Mouse (Mus musculus) 3T3-L1 (cell line): ENCODE results near the gene Aldh3b2.
A peak's percentile ranks its signal among the peaks of the same experiment; 100 is the strongest.

ENCODE experiments used
- DNase-seq: peaks from one replicate; pipeline ENCODE4 v3.0.0-alpha.2; 2015; ENCODE audit warnings: low read depth, low spot score

Aldh3b2 gene

DNA sequence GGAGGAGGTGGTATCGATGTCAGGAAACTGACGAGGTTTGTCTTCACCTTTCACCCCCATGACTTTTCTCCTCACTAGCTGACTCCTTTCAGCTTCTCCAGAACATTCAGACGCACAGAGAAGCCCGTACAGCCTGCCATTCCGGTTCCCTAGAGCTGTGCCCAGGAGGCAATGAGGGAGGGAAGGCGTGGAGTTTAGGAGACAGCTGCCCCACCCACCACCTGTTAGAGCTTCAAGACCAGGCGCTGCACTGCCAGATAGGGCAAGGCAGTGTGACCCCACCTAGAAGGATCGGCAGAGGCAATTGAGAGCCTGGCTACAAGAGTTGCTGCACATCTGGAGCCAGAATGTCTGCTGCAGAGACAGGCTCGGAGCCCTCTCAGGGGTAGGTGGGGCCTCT lies at the start of gene Aldh3b2:
TSS of gene Aldh3b2 (plus strand) at position 100 of the 400 bp plus-strand sequence.
- no peak for DNase-seq

DNA sequence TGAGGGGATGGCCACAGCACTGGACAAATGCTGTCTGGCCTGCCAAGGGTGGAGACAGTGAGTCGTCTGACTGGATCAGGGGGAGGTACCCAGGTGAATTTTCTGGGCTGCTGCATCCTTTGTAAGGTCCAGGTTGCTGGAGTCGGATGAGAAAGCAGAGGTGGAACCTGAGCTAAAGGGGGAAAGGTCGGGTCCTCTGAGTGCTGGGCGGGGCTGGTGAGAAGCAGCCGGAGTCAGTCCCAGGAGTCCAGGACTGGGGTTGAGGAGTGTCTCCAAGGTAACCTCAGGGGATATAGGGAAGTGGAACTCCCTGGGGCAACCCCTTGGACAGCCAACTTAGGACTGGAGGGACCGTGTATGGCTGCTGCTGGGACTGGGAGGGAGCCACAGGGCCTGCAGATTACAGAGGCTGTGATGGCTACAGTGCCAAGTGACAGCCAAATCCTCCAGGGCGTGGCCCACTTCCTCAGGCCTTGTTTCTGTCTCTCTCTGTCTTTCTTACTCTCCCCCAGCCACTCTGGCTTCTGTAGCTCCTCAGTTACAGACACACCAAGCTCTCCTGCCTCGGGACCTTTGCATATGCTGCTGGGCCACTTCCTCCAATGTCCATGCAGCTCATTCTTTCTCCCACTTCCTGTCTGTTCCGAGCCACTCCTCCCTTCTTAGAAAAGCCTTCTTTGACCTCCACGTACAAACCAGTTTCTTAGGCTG lies 49.3 kb upstream of the Aldh3b2 start:
- peak; percentile 66 for DNase-seq

DNA sequence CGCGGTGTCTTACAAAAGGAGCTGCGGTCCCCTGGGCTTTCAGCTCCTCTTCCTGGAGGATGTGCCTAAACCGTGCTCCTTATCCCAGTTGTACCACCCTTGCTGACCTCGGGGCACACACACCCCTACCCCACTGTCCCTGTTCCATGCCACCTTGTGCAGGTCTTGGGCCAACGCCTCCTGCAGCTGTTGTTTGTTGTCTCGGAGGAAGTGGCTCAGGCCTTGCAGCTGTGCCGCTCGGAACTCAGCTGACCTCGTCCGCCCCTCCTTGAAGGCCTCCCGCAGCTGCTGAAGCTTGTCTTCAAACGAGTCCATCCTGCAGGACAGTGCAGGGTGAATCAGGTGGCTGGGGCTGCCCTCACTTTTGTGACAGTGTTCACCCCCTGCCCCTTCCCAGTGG lies 48.5 kb upstream of the Aldh3b2 start:
- DNase-seq, result no peak

DNA sequence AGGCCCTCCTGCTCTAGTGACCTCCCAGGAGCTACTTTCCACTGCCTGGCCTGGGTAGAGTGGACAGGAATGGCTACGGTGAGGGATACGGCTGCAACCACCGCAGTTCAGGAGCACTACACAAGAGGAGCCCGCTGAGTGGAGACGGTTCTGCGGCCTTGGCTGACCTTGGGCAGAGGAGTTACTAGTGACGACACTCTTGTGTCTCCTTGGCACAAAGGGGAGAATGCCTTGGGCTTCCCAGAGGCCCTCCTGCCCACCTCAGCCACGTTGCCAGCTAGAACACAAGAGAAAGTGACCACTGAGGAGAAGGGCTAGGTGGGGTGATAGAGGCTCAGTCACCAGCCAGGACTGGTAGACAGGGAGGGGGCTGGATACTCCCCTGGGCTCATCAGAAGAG lies 47.9 kb upstream of the Aldh3b2 start:
- DNase-seq, result no peak

DNA sequence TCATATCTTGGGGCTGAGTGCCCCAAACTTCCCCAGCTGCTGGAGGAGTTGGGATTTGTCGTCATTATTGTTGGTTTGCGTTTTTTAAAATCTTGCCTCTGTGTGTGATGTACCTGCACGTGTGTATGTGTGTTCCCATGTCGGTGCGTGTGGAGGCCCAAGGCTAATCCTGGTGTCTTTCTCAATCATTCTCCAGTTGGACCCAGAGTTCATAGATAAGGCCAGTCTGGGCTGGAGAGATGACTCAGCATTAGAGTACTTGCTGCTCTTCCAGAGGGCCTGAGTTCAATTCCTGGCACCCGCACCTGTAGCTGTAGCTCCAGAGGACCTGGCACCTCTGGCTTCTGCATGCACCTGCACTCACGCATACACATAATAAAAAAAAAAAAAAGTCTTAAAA lies 47.3 kb upstream of the Aldh3b2 start:
- no peak for DNase-seq

DNA sequence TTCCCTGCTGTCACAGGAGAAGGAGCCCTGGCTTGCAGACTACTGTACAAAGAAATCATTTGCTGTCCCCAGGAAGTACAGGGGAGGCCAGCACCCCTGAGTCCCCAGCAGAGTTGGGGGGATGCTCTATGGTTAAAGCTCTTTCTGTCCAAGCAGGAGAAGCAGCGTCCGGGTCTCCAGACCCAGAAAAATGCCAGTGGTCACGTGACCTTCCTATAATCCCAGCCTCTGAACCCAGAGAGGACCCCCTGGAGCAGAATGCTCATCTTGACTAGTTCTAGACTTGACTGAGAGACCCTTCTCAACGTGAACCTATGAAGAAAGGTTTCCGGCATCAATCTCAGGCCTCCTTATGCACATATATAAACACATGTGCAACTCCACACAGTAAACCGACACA lies 46.3 kb upstream of the Aldh3b2 start:
- no peak for DNase-seq

DNA sequence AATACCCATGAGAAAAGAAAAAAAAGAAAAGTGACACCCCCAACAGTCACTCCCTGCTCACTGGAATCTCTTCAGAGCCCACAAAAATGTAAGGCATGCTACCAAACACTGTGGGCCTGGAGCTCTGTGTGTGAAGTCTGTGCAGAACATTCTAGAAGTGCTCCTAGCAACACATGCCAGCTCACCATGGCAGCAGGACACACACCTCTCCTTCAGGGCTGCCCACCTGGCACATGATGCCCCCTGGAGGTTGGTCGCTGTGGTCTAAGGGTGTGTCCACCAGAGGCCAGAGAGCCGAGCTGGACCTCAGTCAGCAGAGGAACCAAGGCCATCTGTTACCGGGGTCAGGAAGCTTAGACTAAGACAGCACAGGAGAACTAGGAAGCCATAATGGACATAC lies 45.8 kb upstream of the Aldh3b2 start:
- DNase-seq, result peak; percentile 94

DNA sequence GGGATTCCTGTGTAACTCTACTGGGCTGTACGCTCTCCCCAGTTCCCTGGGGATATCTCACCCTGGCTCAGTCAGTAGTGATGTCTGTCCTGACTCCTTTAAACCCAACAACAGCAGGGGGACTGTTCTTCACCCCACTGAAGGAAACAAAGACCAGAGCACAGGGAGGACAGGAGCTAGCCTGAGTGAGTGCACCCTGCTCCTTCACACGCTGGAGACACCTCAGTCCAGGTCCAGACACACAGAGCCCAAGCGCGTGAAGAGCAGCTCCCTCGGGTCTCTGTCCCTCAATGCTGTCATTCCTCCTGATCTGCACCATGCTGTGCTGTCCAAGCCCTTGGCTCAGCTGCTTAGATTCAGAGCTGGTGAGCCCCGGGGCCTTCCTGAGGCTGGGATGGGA lies 45.4 kb upstream of the Aldh3b2 start:
- no peak for DNase-seq

DNA sequence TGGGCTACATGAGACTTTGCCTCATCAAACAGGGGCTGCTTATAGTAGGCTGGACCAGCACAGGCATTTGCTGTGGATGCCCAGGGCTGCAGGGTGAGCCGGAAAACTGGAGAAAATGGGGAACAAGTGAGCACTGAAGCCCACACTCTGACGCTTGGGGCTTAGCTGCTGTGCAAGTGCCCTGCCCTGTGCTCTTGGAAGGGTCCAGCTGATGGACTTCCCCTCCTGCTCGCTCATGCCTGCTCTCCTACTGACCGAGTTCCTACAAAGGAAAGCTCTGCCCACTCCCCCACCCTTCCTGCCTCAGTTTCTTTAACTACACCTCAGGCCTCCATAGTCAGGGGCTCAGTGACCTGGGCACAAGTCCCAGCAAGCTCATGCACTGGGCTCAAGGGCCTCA lies 44.1 kb upstream of the Aldh3b2 start:
- DNase-seq, result no peak

DNA sequence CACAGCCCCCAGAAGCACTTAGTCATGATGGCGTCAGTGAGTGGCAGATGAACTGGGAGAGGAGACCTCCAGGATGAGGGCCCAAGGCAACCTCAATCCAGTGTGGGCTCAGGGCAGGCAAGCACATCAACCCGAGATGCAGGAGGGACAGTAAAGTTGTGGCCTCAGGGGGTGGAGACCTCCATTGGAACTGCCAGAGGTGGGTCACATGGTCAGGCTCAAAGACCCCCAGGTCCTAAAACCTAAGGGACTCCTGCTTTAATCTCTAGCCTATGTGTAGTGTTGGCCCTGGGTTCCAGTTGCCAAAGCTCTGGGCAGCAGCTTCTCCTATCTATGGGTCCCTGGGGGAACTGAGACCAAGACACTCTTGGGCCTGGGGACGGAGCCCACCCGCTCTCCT lies 43.3 kb upstream of the Aldh3b2 start:
- DNase-seq, result no peak

DNA sequence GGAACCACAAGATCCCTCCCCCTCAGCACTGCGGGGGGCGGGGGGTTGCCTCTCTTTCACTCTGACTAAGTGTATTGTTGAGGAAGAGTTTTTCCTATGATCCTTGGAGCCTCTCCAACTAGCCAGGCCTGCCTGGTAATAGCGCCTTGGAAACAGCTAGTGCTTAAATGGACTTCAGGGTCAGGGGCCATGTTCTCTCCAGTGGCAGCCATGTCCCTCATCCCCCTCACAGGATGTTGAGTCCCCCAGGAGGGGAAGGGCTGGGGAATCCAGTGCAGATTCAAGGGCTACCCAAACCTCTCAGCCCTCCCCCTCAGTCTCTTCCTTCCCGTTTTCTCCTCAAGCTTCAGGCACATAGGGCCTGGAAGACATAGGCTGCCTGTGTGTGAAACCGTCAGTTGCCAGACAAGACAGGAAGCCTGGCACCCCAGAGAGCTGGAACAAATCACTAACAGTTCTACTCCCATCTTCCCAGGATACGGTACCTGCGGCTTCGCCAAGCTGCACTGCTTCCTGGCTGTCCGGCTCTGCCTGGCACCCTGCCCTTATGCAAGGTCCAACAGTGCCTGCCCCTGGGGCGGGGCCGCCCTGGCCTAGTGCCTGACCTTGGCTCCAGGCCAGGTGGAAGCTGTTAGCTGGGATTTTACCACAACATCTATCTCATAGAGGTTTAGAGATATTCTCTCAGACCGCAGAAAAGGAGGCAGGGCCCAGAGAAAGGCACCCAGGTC lies 42.8 kb upstream of the Aldh3b2 start, which contains the start of gene Aldh3b1:
TSS of gene Aldh3b1 (minus strand) at position 598 of the 731 bp plus-strand sequence.
- DNase-seq, result peak; percentile 89

DNA sequence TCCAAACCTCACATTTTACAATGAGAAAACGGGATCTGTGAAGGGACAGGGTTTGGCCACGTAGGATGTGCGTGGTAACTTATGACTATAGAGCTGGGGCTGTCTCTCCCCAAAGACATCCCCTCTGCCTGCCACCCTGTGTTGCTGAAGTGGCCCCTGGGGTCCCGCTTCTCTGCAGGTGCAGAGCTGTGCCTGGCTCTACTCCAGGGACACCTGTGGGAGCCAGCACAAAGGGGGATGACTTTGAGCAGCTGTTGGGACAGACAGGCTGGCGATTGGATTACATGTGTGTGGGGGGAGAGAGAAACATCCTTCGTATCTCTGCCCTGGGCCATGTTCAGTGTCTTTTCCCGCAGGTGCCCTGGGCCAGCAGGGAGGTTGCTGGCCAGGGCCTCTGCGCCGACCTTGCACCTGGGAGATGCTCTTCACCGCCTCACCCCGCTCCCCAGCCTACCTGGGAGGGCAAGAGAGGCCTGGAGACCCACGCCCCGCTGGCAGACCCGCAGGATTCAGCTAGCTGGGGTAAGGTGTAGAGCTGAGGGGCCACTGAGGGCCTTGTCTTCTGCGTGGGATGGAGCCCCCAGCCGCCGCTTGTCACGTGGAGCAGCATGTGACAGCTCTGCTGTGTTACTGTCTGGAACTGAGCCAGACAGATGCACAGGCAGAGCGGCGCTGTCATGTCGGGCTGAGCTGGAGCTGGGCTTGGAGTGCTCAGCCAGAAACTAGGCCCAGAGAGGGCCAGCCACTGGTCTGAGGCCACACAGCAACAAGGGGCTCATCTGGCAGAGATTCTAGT lies 41.7 kb upstream of the Aldh3b2 start:
- no peak for DNase-seq

DNA sequence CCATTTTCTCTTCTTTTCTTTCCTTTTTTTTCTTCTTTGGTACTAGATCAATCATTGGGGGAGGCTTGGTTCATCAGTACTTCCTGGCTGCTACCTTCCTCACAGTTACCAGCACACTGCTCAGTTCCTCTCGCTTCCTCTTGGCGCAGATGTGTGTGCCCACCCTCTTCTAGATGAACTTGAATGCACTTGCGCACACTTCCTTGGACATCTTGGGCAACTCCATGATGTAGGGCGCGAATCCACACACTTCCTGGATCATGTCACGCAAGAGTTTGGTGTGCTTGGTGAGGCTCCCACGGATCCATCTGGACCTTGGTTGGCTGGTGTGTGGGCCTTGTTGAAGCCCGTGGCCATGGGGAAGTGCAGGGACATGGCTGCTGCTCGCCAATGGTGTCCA lies 40.4 kb upstream of the Aldh3b2 start:
- DNase-seq, result no peak

DNA sequence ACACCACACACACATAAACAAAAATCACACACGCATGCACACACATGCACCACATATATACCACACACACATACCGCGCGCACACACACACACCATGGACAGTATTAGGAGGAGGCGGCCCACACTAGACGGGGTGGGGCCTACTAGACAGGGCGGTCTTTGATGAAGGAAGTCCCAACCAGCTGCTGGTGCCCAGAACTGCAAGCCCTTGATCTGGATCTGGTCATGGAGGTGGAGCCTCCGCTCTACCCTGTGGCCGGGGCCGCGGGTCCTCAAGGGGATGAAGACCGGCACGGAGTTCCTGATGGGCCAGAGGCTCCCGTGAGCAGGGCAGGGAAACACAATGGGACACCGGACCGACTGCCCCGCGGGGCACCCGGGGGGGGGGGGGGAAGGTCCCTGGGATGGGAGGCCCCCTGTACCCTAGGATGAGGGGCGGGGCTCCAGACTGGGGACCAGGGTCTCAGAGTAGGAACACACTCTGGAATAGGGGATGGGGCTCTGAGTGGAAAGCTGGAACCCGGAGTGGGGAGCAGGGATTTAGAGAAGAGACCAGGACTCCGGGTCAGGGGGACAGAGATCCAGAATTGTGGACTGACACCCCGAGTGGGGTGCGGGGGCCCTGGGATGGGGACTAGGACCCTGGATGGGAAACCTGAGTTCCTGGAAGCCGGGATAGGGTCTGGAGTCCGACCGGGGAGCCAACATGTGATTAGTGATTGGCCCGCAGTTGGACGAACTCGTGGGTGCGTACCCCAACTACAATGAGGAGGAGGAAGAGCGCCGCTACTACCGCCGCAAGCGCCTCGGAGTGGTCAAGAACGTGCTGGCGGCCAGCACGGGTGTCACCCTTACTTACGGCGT lies 36.9 kb upstream of the Aldh3b2 start, which contains the start of gene Unc93b1:
TSS of gene Unc93b1 (plus strand) at position 155 of the 864 bp plus-strand sequence.
- peak; percentile 72 for DNase-seq

DNA sequence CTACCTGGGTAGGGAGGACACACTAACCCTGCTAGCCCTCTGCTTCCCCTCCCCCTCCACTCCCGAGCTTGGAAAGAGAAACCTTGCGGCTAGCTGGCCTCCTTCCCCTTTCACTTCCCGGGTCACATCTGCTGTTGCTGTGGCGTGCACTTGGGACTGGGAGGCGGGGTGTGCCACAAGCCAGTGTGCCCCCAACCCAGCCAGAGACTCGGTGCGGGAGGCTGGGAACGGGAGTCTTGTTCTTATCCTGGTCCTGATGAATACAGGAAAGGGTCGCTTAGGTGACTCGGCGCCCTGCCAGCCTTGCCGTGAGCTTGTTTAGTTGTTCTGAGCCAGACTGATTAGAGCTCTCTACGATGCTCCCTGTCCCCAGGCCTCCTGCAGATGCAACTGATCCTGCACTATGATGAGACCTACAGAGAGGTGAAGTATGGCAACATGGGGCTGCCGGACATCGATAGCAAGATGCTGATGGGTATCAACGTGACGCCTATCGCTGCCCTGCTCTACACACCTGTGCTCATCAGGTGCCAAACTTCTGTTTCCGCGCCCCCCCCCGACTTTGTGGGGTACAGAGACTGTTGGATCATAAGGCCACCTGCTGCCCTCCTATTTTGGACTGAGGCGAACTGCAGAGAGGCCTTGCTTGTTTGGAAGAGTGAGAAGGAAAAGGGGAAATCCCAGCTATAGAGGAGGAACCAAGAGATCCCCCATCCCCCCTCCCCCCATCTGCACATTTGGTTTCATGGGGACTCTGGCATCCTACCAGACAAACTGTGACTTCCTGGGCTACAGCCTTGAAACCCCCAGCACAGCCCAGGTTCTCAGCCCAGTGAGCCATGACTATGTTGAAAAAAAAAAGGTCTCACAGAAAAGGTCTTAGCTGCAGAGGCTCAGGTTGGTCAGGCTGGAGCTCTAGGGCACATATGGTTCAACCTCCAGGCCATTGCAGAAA lies 36.0 kb upstream of the Aldh3b2 start:
- no peak for DNase-seq

DNA sequence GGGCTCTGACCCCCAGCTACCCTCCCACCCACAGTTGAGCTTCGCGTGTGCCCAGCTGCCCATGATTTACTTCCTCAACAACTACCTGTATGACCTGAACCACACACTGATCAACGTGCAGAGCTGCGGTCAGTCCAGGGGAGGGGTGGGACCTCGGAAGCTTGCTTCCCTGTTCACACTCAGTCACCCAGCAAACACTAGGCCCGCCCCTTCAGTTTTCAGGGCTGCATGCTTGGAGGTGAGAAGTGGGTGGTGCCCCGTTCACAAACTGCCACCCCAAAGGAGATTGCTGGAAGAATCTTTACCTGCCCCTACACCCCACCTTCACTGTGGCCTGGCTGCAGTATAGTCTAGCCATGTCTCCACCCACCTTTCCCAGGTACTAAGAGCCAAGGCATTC lies 29.8 kb upstream of the Aldh3b2 start:
- DNase-seq, result no peak

DNA sequence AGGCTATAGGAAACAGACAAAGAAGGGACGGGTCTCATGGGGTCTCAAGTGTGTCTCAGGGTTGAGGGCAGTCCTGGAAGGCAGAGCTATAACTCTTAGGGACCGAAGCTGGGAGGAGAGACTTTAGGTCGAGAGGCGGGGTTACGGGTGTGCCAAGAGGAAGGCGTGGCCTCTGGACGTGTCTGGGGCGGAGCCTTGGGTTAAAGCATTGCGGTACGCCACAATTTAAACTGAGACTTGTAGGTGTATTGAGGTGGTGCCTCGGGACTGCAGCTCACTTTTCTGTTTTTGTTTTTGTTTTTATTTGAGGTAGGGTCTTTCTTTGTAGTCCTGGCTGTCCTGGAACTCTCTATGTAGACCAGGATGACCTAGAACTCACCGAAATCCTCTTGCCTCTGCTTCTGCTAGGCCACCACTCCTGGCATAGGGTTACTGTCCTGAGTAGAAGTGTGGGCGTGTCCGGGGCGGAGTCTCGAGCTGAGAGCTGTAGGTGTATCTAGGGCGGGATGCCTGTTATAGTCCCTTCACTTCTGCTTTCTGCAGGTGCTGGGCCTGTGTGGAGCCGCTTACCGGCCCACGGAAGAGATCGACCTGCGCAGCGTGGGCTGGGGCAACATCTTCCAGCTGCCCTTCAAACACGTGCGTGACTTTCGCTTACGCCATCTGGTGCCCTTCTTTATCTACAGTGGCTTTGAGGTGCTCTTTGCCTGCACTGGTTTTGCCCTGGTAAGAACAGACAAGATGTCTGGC lies 29.0 kb upstream of the Aldh3b2 start:
- no peak for DNase-seq

DNA sequence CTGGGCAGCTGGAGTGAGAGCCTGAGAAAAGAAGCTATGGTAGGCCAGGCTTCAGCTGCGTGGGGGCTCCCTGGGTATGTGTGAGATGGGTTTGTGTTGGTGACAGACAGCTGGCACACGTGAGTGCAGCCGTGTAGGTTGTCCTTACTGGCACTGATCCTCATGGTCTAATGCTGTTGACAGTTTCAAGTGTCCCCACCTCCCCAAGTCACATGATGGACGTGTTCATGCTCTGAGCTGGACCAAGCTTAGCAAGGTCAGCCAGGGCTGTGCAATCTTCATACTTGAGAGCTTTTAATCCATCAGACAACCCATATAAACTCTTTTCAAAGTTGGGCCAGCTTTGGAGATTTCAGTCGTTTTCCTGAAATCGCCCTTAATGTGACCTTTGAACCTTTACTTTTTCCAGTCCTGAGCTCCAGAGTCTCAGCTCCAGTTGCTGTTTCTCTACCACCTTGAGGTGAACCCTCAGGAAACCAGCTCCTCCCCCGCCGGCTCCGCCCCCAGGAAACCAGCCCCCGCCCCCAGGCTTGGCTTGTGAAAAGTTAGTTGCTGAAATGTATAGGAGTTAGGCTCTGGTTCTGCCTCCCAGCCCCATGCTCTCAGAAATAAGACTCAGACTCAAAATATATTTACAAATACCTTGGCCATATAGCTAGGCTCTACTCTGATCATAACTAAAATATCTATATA lies 26.1 kb upstream of the Aldh3b2 start:
- no peak for DNase-seq

DNA sequence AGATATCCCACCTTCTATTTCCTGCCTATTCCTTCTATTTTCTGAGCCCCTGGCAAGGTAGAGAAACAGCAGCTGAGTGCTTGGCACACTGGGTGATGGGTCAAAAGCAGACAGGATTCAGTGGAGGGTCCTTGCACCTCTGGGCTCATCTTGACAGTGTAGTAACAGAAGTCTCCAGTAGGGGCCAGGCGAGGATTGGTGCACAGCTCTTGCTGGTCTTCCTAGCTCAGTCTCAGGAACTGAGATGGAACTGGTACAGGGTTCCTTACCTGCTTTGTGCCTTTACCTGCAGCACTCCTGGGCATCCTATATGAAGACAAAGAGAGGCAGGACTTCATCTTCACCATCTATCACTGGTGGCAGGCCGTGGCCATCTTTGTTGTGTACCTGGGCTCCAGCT lies 25.4 kb upstream of the Aldh3b2 start:
- peak; percentile 84 for DNase-seq
